Mouse (Mus musculus): ENCODE data around the gene Ccdc88c. TPM values are rescaled to one million over a fixed set of nuclear protein-coding genes. Genes with fewer than 3 reads are reported as not detected.

Ccdc88c gene
- polyA plus RNA-seq, 1 experiment from 2014 or later, result 5.4 TPM

- Histone ChIP-seq H3K9me3 (replicated peaks) (no peaks in the 10 kb centered on the region), H3K9ac (no peak overlapping the region), H3K27me3 (no peaks in the 10 kb centered on the region), H3K4me2 (no peak overlapping the region), H3K4me3 (replicated peaks) (no peak overlapping the region), H3K27ac (no peak overlapping the region), H3K4me1 (replicated peaks) (no peaks in the 10 kb centered on the region), H3K36me3 (no peaks in the 10 kb centered on the region)
- ATAC-seq (ENCODE audit: low read depth) (no peak), DNase-seq (no peak)
- WGBS (ENCODE audit: insufficient replicate concordance), result 46% methylated on average over 2 of the region's 2 CpGs
Observed at GRCm38 (mm10) chr12:100871841-100872240, 157.0 kb downstream of the Ccdc88c start.

GRCm38 (mm10) chr12:100871234-100871633 lies 157.6 kb downstream of the Ccdc88c start:
- H3K9ac ChIP-seq, result no peak overlapping the region
- WGBS (ENCODE audit: insufficient replicate concordance), result 70% methylated on average over 6 of the region's 6 CpGs
- DNase-seq (no peak), ATAC-seq (ENCODE audit: low read depth) (no peak)
- H3K4me3 ChIP-seq (replicated peaks), result no peak overlapping the region
- H3K36me3 ChIP-seq, result no peaks in the 10 kb centered on the region
- no peaks in the 10 kb centered on the region for H3K9me3 ChIP-seq (replicated peaks)
- H3K27ac ChIP-seq, result no peak overlapping the region
- no peaks in the 10 kb centered on the region for H3K4me1 ChIP-seq (replicated peaks)
- no peaks in the 10 kb centered on the region for H3K27me3 ChIP-seq
- H3K4me2 ChIP-seq, result no peak overlapping the region

GRCm38 (mm10) chr12:100868049-100868622 lies 160.7 kb downstream of the Ccdc88c start:
- no peak overlapping the region for H3K9ac ChIP-seq
- no peak for ATAC-seq (ENCODE audit: low read depth)
- H3K27ac ChIP-seq, result no peak overlapping the region
- no peaks in the 10 kb centered on the region for H3K4me1 ChIP-seq (replicated peaks)
- no peak overlapping the region for H3K4me2 ChIP-seq
- no peaks in the 10 kb centered on the region for H3K9me3 ChIP-seq (replicated peaks)
- 31% methylated on average over 4 of the region's 4 CpGs for WGBS (ENCODE audit: insufficient replicate concordance)
- no peak for DNase-seq
- H3K27me3 ChIP-seq, result no peaks in the 10 kb centered on the region
- no peaks in the 10 kb centered on the region for H3K36me3 ChIP-seq
- H3K4me3 ChIP-seq (replicated peaks), result no peak overlapping the region

GRCm38 (mm10) chr12:100867097-100867496 lies 161.8 kb downstream of the Ccdc88c start:
- Histone ChIP-seq H3K36me3 (no peaks in the 10 kb centered on the region), H3K9ac (no peak overlapping the region), H3K27ac (no peak overlapping the region), H3K4me2 (no peak overlapping the region), H3K4me1 (replicated peaks) (no peaks in the 10 kb centered on the region), H3K4me3 (replicated peaks) (no peak overlapping the region), H3K27me3 (no peaks in the 10 kb centered on the region), H3K9me3 (replicated peaks) (no peaks in the 10 kb centered on the region)
- 70% methylated on average over 8 of the region's 8 CpGs for WGBS (ENCODE audit: insufficient replicate concordance)
- ATAC-seq (ENCODE audit: low read depth), result no peak
- DNase-seq, result no peak

GRCm38 (mm10) chr12:100865509-100866078 lies 163.3 kb downstream of the Ccdc88c start:
- ATAC-seq (ENCODE audit: low read depth), result no peak
- WGBS (ENCODE audit: insufficient replicate concordance), result 64% methylated on average over 11 of the region's 11 CpGs

GRCm38 (mm10) chr12:100865072-100865471 lies 163.8 kb downstream of the Ccdc88c start:
- Histone ChIP-seq H3K9ac (no peak overlapping the region), H3K4me2 (no peak overlapping the region), H3K4me1 (replicated peaks) (no peaks in the 10 kb centered on the region), H3K36me3 (no peaks in the 10 kb centered on the region), H3K27me3 (no peaks in the 10 kb centered on the region), H3K4me3 (replicated peaks) (no peak overlapping the region), H3K9me3 (replicated peaks) (no peaks in the 10 kb centered on the region), H3K27ac (no peak overlapping the region)
- ATAC-seq (ENCODE audit: low read depth) (no peak), DNase-seq (no peak)

More at GRCm38 (mm10) chr12:100865509-100866078, 163.3 kb downstream of the Ccdc88c start:
- H3K4me3 ChIP-seq (replicated peaks), result no peak overlapping the region
- H3K9me3 ChIP-seq (replicated peaks), result no peaks in the 10 kb centered on the region
- no peaks in the 10 kb centered on the region for H3K36me3 ChIP-seq
- H3K9ac ChIP-seq, result no peak overlapping the region
- no peak overlapping the region for H3K27ac ChIP-seq
- no peaks in the 10 kb centered on the region for H3K27me3 ChIP-seq
- no peaks in the 10 kb centered on the region for H3K4me1 ChIP-seq (replicated peaks)
- no peak overlapping the region for H3K4me2 ChIP-seq
- DNase-seq, result no peak

- no peaks in the 10 kb centered on the region for H3K36me3 ChIP-seq
- H3K9ac ChIP-seq, result no peak overlapping the region
- no peaks in the 10 kb centered on the region for H3K4me1 ChIP-seq (replicated peaks)
- WGBS (ENCODE audit: insufficient replicate concordance), result 80% methylated on average over 3 of the region's 3 CpGs
- no peak for DNase-seq
- no peaks in the 10 kb centered on the region for H3K27me3 ChIP-seq
- no peak overlapping the region for H3K4me2 ChIP-seq
- H3K9me3 ChIP-seq (replicated peaks), result no peaks in the 10 kb centered on the region
- no peak overlapping the region for H3K4me3 ChIP-seq (replicated peaks)
- no peak overlapping the region for H3K27ac ChIP-seq
- ATAC-seq (ENCODE audit: low read depth), result no peak
Observed at GRCm38 (mm10) chr12:100862856-100863446, 165.9 kb downstream of the Ccdc88c start.

- DNase-seq (no peak), ATAC-seq (ENCODE audit: low read depth) (no peak)
- Histone ChIP-seq H3K9ac (no peak overlapping the region), H3K27me3 (no peaks in the 10 kb centered on the region), H3K9me3 (replicated peaks) (no peaks in the 10 kb centered on the region), H3K4me3 (replicated peaks) (no peak overlapping the region), H3K4me2 (no peak overlapping the region), H3K4me1 (replicated peaks) (no peaks in the 10 kb centered on the region), H3K36me3 (no peaks in the 10 kb centered on the region), H3K27ac (no peak overlapping the region)
- 24% methylated on average over 3 of the region's 3 CpGs for WGBS (ENCODE audit: insufficient replicate concordance)
Observed at GRCm38 (mm10) chr12:100862272-100862671, 166.6 kb downstream of the Ccdc88c start.

MicroRNA genes within 50 kb of the gene (microRNA counts, 519-probe panel; counts per million panel counts)
- microRNA mmu-miR-1190, result 114 counts per million

Small RNAs within 50 kb of the gene (microRNA-seq; reads per million reads assigned to microRNA genes)
- gene Mir1190, result not detected

Other genes starting within 250 kb of the Ccdc88c start
- 0.67 and 0.93 TPM in 2 replicates for gene Dglucy, start 250.0 kb downstream of the Ccdc88c start, polyA plus RNA-seq (2015; fragmentation: Nextera tagmentation; extraction: Ambion mirVana)
- 0.07 and 0.08 TPM in 2 replicates for gene Gpr68, start 120.9 kb downstream of the Ccdc88c start, polyA plus RNA-seq (2015; fragmentation: Nextera tagmentation; extraction: Ambion mirVana)
- 19.1 and 25.9 TPM in 2 replicates for gene Ppp4r3a, start 54.6 kb upstream of the Ccdc88c start, polyA plus RNA-seq (2015; fragmentation: Nextera tagmentation; extraction: Ambion mirVana)

Data from liver, embryonic 13.5 days (tissue).